Mouse (Mus musculus): ENCODE measurements around the gene Traf3ip3. TPM values are rescaled to one million over a fixed set of nuclear protein-coding genes. Genes with fewer than 3 reads are reported as not detected.

The Traf3ip3 gene
- total RNA-seq, 1 experiment = 0.67 TPM

DNA sequence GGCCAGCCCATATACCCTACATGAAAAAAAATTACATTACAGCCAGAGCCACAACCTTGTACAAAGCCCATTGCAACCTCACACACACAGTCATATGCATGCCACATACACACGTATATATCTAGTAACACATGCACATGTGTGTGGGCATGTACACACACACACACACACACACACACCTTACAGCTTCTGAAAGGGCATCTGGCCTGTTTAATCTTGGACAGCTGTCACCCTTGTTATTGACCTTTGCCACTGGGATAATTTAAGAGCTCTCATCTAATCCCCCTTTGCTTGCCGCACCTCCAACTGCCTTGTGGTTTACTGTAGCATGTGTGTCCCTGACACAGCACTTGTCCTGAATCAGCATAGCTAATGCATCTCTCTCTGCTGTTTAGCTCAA is 2.3 kb upstream of the Traf3ip3 start:
- H3K36me3 ChIP-seq (ENCODE audit: control insufficient read depth, insufficient read depth, low read length, poor library complexity, severe bottlenecking) = no peaks in the 10 kb centered on the region
- in situ Hi-C loops (cut with MboI; ENCODE audit: low sequenced_read_pairs in 2 of 2, unreplicated experiment in 2 of 2) = no loop called here
- no peak for DNase-seq (ENCODE audit: low read depth, low spot score)
- no peak overlapping the region for H3K4me3 ChIP-seq (ENCODE audit: insufficient read depth in 1 of 2, low read depth in 1 of 2, low read length in 2 of 2, poor library complexity in 1 of 2, severe bottlenecking in 1 of 2)
- H3K27ac ChIP-seq (ENCODE audit: insufficient read depth, low read depth, low read length, poor library complexity, severe bottlenecking) = no peak overlapping the region
- H3K9me3 ChIP-seq (ENCODE audit: control insufficient read depth, insufficient read depth, low read depth, low read length) = no peaks in the 10 kb centered on the region
- no peak for TF ChIP-seq ZC3H11A (IDR thresholded peaks at IDR 0.05; ENCODE audit: borderline replicate concordance, low read depth, low read length)
- TF ChIP-seq ZNF384 (IDR thresholded peaks at IDR 0.05; ENCODE audit: low read depth, low read length) = no peak
- no peaks in the 10 kb centered on the region for H3K4me1 ChIP-seq (ENCODE audit: control insufficient read depth in 2 of 2, insufficient read depth in 2 of 2, low read length in 2 of 2, poor library complexity in 1 of 2)
- no peak overlapping the region for H3K9ac ChIP-seq (ENCODE audit: insufficient read depth, low read depth, low read length, poor library complexity, severe bottlenecking)

DNA sequence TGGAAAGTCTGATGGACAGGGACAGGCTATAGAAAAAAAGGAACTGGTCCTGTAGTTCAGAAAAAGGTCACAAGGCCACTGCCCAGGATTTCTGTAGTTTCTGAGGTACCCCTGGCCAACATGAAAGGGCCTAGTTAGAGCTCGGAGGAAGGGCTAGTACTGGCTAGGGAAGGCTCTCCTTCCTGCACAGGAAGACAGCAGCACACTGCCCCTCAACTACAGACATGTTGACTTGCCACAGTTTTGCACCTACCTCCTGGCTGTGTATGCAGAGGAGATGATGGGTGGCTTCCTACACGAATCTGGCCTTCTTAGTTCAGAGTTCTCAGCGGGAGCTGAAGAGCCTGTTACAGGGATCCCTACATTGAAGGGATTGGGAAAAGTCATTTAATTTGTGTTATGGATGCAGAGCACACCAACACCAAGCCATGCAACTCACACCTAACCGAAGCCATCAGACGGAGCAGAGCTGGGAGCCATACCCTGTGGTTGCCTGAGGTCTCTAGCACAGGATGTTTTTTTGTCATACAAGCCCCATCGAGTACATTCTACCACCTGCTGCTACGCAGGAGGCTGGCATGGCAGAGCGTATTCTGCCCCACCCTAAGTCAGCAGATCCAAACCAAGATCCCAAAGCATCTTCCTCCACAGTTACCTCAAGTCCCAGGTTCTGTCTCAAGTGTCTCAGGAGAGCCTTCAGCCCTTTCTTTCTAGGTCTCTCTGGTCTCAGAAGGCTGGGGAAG is 692 bp downstream of the Traf3ip3 start:
- H3K4me1 ChIP-seq (ENCODE audit: control insufficient read depth in 2 of 2, insufficient read depth in 2 of 2, low read length in 2 of 2, poor library complexity in 1 of 2) = no peaks in the 10 kb centered on the region
- no peak overlapping the region for H3K27ac ChIP-seq (ENCODE audit: insufficient read depth, low read depth, low read length, poor library complexity, severe bottlenecking)
- H3K9me3 ChIP-seq (ENCODE audit: control insufficient read depth, insufficient read depth, low read depth, low read length) = no peaks in the 10 kb centered on the region
- no peaks in the 10 kb centered on the region for H3K36me3 ChIP-seq (ENCODE audit: control insufficient read depth, insufficient read depth, low read length, poor library complexity, severe bottlenecking)
- no peak overlapping the region for H3K4me3 ChIP-seq (ENCODE audit: insufficient read depth in 1 of 2, low read depth in 1 of 2, low read length in 2 of 2, poor library complexity in 1 of 2, severe bottlenecking in 1 of 2)
- TF ChIP-seq CHD2 (IDR thresholded peaks at IDR 0.05; ENCODE audit: low read depth, low read length) = no peak
- no peak for TF ChIP-seq ZC3H11A (IDR thresholded peaks at IDR 0.05; ENCODE audit: borderline replicate concordance, low read depth, low read length)
- TF ChIP-seq HCFC1 (IDR thresholded peaks at IDR 0.05; ENCODE audit: borderline replicate concordance, insufficient read depth, low read length) = no peak
- TF ChIP-seq MAFK (IDR thresholded peaks at IDR 0.05; ENCODE audit: insufficient read depth, low read depth, low read length) = no peak
- in situ Hi-C loops (cut with MboI; ENCODE audit: low sequenced_read_pairs in 2 of 2, unreplicated experiment in 2 of 2) = no loop called here
- no peak overlapping the region for H3K9ac ChIP-seq (ENCODE audit: insufficient read depth, low read depth, low read length, poor library complexity, severe bottlenecking)
- no peak for DNase-seq (ENCODE audit: low read depth, low spot score)

DNA sequence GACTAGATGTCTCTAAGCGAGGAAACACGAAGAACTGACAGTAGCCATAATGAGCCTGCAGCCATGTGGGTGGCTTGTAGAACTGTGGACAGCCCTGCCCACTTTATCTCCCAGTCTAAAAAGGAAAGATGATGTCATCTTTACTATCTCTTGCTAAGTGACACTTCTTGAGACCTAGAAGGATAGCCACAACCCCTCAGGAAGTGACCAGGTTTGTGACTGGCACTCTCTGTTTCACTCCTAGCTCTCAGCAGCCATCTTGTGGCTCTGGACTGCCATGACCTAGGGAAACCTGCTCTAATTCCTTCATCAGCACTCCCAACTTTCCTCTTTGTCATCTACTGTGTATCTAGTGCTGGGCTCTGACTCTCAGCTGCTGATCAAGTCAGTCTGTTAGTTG is 3.2 kb downstream of the Traf3ip3 start:
- no peaks in the 10 kb centered on the region for H3K36me3 ChIP-seq (ENCODE audit: control insufficient read depth, insufficient read depth, low read length, poor library complexity, severe bottlenecking)
- no peaks in the 10 kb centered on the region for H3K4me1 ChIP-seq (ENCODE audit: control insufficient read depth in 2 of 2, insufficient read depth in 2 of 2, low read length in 2 of 2, poor library complexity in 1 of 2)
- DNase-seq (ENCODE audit: low read depth, low spot score) = no peak
- in situ Hi-C loops (cut with MboI; ENCODE audit: low sequenced_read_pairs in 2 of 2, unreplicated experiment in 2 of 2) = no loop called here
- no peak overlapping the region for H3K9ac ChIP-seq (ENCODE audit: insufficient read depth, low read depth, low read length, poor library complexity, severe bottlenecking)
- TF ChIP-seq ZC3H11A (IDR thresholded peaks at IDR 0.05; ENCODE audit: borderline replicate concordance, low read depth, low read length) = no peak
- no peak for TF ChIP-seq CHD2 (IDR thresholded peaks at IDR 0.05; ENCODE audit: low read depth, low read length)
- TF ChIP-seq HCFC1 (IDR thresholded peaks at IDR 0.05; ENCODE audit: borderline replicate concordance, insufficient read depth, low read length) = no peak
- no peak for TF ChIP-seq MAFK (IDR thresholded peaks at IDR 0.05; ENCODE audit: insufficient read depth, low read depth, low read length)
- TF ChIP-seq ZNF384 (IDR thresholded peaks at IDR 0.05; ENCODE audit: low read depth, low read length) = no peak
- no peak overlapping the region for H3K4me3 ChIP-seq (ENCODE audit: insufficient read depth in 1 of 2, low read depth in 1 of 2, low read length in 2 of 2, poor library complexity in 1 of 2, severe bottlenecking in 1 of 2)
- no peaks in the 10 kb centered on the region for H3K9me3 ChIP-seq (ENCODE audit: control insufficient read depth, insufficient read depth, low read depth, low read length)
- H3K27ac ChIP-seq (ENCODE audit: insufficient read depth, low read depth, low read length, poor library complexity, severe bottlenecking) = no peak overlapping the region

DNA sequence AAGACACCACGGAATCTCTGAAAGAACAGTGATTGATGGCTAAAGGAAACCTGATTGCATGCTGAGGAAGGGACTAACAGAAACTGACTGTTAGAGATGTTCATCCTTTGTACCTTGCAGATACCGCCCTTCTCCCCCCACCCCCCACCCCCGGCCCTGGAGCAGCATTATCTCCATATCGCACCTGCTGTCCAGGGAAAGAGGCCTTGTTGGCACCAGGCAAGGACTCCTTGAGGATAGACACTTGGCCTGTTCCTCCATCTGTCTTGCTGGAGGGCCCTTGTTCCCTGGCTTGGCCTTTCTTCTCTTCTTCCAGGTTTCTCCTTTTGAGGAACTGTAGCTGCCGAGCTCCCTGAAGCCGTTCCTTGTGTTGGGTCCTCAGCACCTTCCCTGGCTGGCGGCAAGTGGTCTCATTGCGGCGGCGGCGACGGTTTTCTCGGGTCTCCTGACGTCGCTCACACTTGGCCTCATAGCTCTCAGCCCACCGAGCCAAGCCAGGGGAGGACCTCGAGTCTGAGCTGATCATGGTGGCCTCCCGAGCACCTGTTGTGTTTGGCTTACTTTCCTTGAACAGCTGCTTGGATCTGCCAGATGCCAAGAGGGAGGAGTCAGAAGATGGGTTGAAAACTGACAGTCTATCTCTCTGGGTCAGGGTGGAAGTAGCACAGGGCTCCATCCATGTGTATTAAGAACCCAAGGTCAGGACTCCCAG is 3.9 kb downstream of the Traf3ip3 start:
- Histone ChIP-seq H3K36me3 (ENCODE audit: control insufficient read depth, insufficient read depth, low read length, poor library complexity, severe bottlenecking) (no peaks in the 10 kb centered on the region), H3K4me3 (ENCODE audit: insufficient read depth in 1 of 2, low read depth in 1 of 2, low read length in 2 of 2, poor library complexity in 1 of 2, severe bottlenecking in 1 of 2) (no peak overlapping the region), H3K27ac (ENCODE audit: insufficient read depth, low read depth, low read length, poor library complexity, severe bottlenecking) (no peak overlapping the region), H3K9me3 (ENCODE audit: control insufficient read depth, insufficient read depth, low read depth, low read length) (no peaks in the 10 kb centered on the region), H3K9ac (ENCODE audit: insufficient read depth, low read depth, low read length, poor library complexity, severe bottlenecking) (no peak overlapping the region), H3K4me1 (ENCODE audit: control insufficient read depth in 2 of 2, insufficient read depth in 2 of 2, low read length in 2 of 2, poor library complexity in 1 of 2) (no peaks in the 10 kb centered on the region)
- DNase-seq (ENCODE audit: low read depth, low spot score) = no peak
- no peak for TF ChIP-seq ZNF384 (IDR thresholded peaks at IDR 0.05; ENCODE audit: low read depth, low read length)
- TF ChIP-seq HCFC1 (IDR thresholded peaks at IDR 0.05; ENCODE audit: borderline replicate concordance, insufficient read depth, low read length) = no peak
- no peak for TF ChIP-seq MAFK (IDR thresholded peaks at IDR 0.05; ENCODE audit: insufficient read depth, low read depth, low read length)
- TF ChIP-seq CHD2 (IDR thresholded peaks at IDR 0.05; ENCODE audit: low read depth, low read length) = no peak
- no peak for TF ChIP-seq ZC3H11A (IDR thresholded peaks at IDR 0.05; ENCODE audit: borderline replicate concordance, low read depth, low read length)
- in situ Hi-C loops (cut with MboI; ENCODE audit: low sequenced_read_pairs in 2 of 2, unreplicated experiment in 2 of 2) = no loop called here

All from ES-E14 (cell line).